Mouse (Mus musculus): Measurements from ENCODE around the gene Fbxl12.

The Fbxl12 gene

DNA sequence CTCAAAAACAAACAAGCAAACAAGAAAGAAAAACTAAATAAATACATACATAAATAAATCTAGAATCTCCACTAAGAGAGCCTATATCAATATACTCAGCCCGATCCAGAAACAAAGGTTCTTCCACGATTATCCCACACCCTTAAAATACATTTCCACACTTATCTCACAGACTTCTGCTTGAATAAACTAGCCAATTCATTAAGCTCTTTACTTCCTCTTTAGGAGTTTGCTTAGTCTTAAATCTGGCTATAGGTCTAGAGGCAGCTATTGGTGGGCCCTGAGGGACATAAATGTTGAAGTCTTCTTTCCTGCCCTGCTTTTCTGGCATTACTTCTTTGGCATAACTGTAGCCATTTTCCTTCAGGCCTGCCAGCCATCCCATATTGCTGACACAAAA, 13.2 kb downstream of the Fbxl12 start:
- Histone ChIP-seq H3K4me1 (replicated peaks; ENCODE audit: low read depth, low read length) (peaks cover 21% of the 10 kb centered on the region), H3K4me3 (replicated peaks; ENCODE audit: low read length) (no peak overlapping the region)
- TF ChIP-seq CTCF (conservative IDR thresholded peaks at IDR 0.05; ENCODE audit: low read length) = no peak
- TF ChIP-seq NANOG (IDR thresholded peaks at IDR 0.05; ENCODE audit: borderline replicate concordance, low read length) = no peak
- TF ChIP-seq POU5F1 (IDR thresholded peaks at IDR 0.05; ENCODE audit: borderline replicate concordance, low read length) = no peak

DNA sequence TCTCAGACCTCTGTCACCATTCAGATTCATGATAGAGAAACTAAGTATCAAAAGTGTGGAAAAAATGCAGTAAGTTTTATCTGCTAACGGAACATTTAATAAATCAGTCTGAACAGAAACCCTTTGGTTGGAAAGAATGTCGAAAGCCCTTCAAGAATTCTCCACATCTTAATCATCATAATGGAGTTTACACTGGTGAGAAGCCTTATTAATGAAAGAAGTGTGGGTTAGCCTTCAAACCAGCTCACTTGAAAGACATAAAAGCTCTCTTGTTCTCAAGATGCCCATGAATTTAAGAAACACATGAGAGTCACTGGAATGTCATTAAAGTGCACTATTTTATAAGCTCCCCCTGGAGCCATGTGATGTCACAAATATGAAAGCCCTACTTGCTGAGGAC, 27.9 kb downstream of the Fbxl12 start:
- Histone ChIP-seq H3K36me3 (ENCODE audit: insufficient read depth, low read length) (0 out of 2 replicates have a peak, but pooled peaks cover 3% of the 10 kb centered on the region), H3K4me1 (replicated peaks; ENCODE audit: low read depth, low read length) (no peaks in the 10 kb centered on the region), H3K9me3 (ENCODE audit: low read length) (no peaks in the 10 kb centered on the region), H3K4me3 (replicated peaks; ENCODE audit: low read length) (no peak overlapping the region), H3K27me3 (ENCODE audit: insufficient read depth, low read length) (no peaks in the 10 kb centered on the region)
- TF ChIP-seq NANOG (IDR thresholded peaks at IDR 0.05; ENCODE audit: borderline replicate concordance, low read length) = no peak
- TF ChIP-seq POU5F1 (IDR thresholded peaks at IDR 0.05; ENCODE audit: borderline replicate concordance, low read length) = no peak
- no peak for TF ChIP-seq CTCF (conservative IDR thresholded peaks at IDR 0.05; ENCODE audit: low read length)

More for the DNA sequence above, 13.2 kb downstream of the Fbxl12 start:
- H3K9me3 ChIP-seq (ENCODE audit: low read length) = no peaks in the 10 kb centered on the region
- no peaks in the 10 kb centered on the region for H3K27me3 ChIP-seq (ENCODE audit: insufficient read depth, low read length)
- 0 out of 2 replicates have a peak, but pooled peaks cover 3% of the 10 kb centered on the region for H3K36me3 ChIP-seq (ENCODE audit: insufficient read depth, low read length)

DNA sequence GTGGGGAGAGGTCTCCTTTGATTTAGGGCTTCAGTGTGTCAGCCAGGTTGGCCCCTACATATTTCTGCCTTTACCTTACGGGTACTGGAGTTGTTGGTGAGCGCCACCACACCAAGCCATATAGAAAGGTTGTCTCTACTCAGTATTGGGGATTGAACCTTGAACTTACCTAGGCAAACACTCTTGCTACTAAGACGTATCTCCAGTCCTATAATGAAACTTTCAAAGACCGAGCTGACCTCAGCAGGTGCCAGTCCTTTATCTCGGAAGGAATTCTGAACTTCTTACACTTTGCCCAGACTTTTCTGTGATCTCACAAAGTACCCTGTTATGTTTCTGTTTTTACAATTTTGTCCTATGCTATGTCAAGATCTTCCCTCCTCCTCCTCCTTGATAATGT, 32.6 kb downstream of the Fbxl12 start:
- Histone ChIP-seq H3K4me3 (replicated peaks; ENCODE audit: low read length) (no peak overlapping the region), H3K27me3 (ENCODE audit: insufficient read depth, low read length) (no peaks in the 10 kb centered on the region), H3K4me1 (replicated peaks; ENCODE audit: low read depth, low read length) (no peaks in the 10 kb centered on the region), H3K9me3 (ENCODE audit: low read length) (no peaks in the 10 kb centered on the region; the same call in 1 of the 2 replicates), H3K36me3 (ENCODE audit: insufficient read depth, low read length) (no peaks in the 10 kb centered on the region)
- TF ChIP-seq NANOG (IDR thresholded peaks at IDR 0.05; ENCODE audit: borderline replicate concordance, low read length) (no peak), CTCF (conservative IDR thresholded peaks at IDR 0.05; ENCODE audit: low read length) (no peak), POU5F1 (IDR thresholded peaks at IDR 0.05; ENCODE audit: borderline replicate concordance, low read length) (no peak)

DNA sequence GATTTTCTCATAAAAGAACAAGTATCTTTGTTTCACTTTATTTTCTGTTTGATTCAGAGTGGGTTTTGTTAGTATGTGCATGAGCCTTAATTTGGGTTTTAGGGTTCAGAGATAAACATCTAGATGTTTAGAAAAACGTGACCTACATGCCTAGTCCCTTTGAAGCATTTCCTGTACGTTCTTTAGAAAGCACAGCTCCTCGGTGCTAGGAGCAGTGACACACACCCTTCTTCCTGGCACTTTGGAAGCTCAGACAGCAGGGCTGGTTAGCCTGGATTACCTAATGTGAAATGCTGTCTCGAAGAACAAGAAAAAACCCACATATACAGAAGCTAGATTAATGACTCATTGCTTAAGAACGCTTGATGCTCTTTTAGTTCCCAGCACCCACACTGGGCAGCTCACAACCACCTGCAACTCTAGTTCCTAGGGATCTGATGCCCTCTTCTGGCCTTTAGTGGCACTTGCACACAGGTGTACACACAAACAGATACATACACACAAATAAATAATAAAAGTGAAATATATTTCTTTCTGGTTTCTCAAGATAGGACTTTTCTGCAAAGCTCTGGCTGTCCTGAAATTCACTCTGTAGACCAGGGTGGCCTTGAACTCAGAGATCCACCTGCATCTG, 34.6 kb downstream of the Fbxl12 start:
- TF ChIP-seq POU5F1 (IDR thresholded peaks at IDR 0.05; ENCODE audit: borderline replicate concordance, low read length) (no peak), NANOG (IDR thresholded peaks at IDR 0.05; ENCODE audit: borderline replicate concordance, low read length) (no peak), CTCF (conservative IDR thresholded peaks at IDR 0.05; ENCODE audit: low read length) (peak; percentile 36)
- no peaks in the 10 kb centered on the region for H3K36me3 ChIP-seq (ENCODE audit: insufficient read depth, low read length)
- no peaks in the 10 kb centered on the region; the same call in 1 of the 2 replicates for H3K9me3 ChIP-seq (ENCODE audit: low read length)
- H3K4me3 ChIP-seq (replicated peaks; ENCODE audit: low read length) = no peak overlapping the region
- H3K4me1 ChIP-seq (replicated peaks; ENCODE audit: low read depth, low read length) = peaks cover 11% of the 10 kb centered on the region
- H3K27me3 ChIP-seq (ENCODE audit: insufficient read depth, low read length) = no peaks in the 10 kb centered on the region

DNA sequence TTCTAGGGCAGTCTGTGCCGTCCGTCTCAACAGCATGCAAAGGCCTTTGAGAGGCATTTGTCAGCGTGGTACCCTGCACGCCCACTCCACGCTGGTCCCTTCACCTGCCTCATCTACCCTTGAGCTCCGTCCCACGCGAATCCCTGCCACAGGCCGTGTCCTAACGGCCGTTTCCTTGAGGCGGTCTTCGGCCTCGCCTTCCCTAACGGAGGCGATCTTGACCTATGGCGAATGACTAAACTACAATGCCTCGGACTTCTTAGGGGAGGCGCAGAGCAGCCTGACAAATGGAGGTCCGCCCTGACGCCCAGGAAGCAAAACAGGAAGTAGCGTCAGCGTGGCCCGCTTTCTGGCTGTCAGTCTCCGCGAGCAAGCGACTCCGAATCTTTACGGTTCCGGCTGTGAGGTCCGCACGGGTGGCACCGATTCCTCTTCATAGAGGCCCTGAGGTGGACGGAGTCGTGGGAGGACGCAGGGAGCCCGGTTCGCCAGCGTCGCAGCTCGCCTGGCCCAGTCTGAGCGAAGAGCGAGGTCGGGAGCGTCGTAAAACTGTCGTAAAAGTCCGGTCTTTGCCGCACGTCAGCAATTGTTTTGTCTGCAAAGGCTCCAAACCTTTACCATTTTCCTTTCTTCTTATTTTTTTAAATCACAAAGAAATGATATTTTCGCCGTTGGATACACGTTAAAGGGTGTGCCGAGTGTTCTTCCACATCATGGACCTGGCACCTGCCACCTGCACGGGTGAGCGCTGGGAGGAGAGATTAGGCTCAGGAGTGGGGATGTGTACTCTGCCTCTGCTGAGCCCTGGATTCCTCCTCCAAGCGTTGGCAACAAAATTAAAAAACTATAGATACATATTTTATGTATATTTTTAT, 37.2 kb downstream of the Fbxl12 start:
- peak overlapping the region; percentile 90 for H3K4me3 ChIP-seq (replicated peaks; ENCODE audit: low read length)
- no peak for TF ChIP-seq NANOG (IDR thresholded peaks at IDR 0.05; ENCODE audit: borderline replicate concordance, low read length)
- no peak for TF ChIP-seq POU5F1 (IDR thresholded peaks at IDR 0.05; ENCODE audit: borderline replicate concordance, low read length)
- no peak for TF ChIP-seq CTCF (conservative IDR thresholded peaks at IDR 0.05; ENCODE audit: low read length)

DNA sequence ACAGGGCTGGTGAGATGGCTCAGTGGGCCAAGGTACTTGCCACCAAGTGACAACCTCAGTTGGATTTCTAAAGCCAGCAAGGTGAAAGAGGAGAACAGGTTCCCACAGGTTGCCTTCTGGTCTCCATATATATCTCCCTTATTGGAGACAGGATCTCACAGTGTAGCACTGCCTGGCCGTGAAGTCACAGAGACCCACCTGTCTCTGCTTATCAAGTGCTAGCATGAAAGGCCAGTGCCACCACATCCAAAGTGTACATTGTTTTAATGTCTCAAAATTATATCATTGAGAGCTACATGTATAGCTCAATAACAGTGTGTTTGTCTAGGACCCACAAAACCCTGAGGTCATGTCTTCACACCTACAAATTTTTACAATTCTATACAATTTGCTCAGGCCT, 38.3 kb downstream of the Fbxl12 start:
- TF ChIP-seq POU5F1 (IDR thresholded peaks at IDR 0.05; ENCODE audit: borderline replicate concordance, low read length) = no peak
- TF ChIP-seq CTCF (conservative IDR thresholded peaks at IDR 0.05; ENCODE audit: low read length) = no peak
- no peak for TF ChIP-seq NANOG (IDR thresholded peaks at IDR 0.05; ENCODE audit: borderline replicate concordance, low read length)
- no peaks in the 10 kb centered on the region; the same call in 1 of the 2 replicates for H3K9me3 ChIP-seq (ENCODE audit: low read length)
- no peaks in the 10 kb centered on the region for H3K36me3 ChIP-seq (ENCODE audit: insufficient read depth, low read length)
- no peaks in the 10 kb centered on the region for H3K27me3 ChIP-seq (ENCODE audit: insufficient read depth, low read length)
- H3K4me1 ChIP-seq (replicated peaks; ENCODE audit: low read depth, low read length) = peaks cover 13% of the 10 kb centered on the region
- peak overlapping the region; percentile 90 for H3K4me3 ChIP-seq (replicated peaks; ENCODE audit: low read length)

More for the DNA sequence above, 37.2 kb downstream of the Fbxl12 start:
- Histone ChIP-seq H3K36me3 (ENCODE audit: insufficient read depth, low read length) (no peaks in the 10 kb centered on the region), H3K27me3 (ENCODE audit: insufficient read depth, low read length) (no peaks in the 10 kb centered on the region), H3K9me3 (ENCODE audit: low read length) (no peaks in the 10 kb centered on the region; the same call in 1 of the 2 replicates), H3K4me1 (replicated peaks; ENCODE audit: low read depth, low read length) (peaks cover 13% of the 10 kb centered on the region)

DNA sequence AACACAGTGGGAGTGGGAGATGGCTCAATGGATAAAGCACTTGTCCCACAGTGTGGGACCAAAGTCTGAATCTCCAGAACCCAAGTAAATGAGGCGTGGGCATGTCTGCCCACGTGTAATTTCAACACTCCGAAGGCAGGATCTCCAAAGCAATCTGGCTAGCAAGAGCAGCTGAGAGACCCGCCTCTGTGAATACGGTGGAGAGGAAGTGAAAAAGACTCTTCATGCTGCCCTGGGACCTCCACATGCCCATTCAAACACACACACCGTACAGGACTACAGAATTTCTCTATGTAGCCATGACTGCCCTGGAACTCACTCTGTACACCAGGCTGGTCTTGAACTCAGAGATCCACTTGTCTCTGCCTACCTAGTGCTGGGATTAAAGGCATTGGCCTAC, 43.3 kb downstream of the Fbxl12 start:
- H3K27me3 ChIP-seq (ENCODE audit: insufficient read depth, low read length) = no peaks in the 10 kb centered on the region
- no peaks in the 10 kb centered on the region for H3K9me3 ChIP-seq (ENCODE audit: low read length)
- TF ChIP-seq POU5F1 (IDR thresholded peaks at IDR 0.05; ENCODE audit: borderline replicate concordance, low read length) (no peak), NANOG (IDR thresholded peaks at IDR 0.05; ENCODE audit: borderline replicate concordance, low read length) (no peak), CTCF (conservative IDR thresholded peaks at IDR 0.05; ENCODE audit: low read length) (no peak)
- peaks cover 7% of the 10 kb centered on the region for H3K4me1 ChIP-seq (replicated peaks; ENCODE audit: low read depth, low read length)
- no peak overlapping the region for H3K4me3 ChIP-seq (replicated peaks; ENCODE audit: low read length)
- H3K36me3 ChIP-seq (ENCODE audit: insufficient read depth, low read length) = peaks cover 7% of the 10 kb centered on the region; the same call in 1 of the 2 replicates

DNA sequence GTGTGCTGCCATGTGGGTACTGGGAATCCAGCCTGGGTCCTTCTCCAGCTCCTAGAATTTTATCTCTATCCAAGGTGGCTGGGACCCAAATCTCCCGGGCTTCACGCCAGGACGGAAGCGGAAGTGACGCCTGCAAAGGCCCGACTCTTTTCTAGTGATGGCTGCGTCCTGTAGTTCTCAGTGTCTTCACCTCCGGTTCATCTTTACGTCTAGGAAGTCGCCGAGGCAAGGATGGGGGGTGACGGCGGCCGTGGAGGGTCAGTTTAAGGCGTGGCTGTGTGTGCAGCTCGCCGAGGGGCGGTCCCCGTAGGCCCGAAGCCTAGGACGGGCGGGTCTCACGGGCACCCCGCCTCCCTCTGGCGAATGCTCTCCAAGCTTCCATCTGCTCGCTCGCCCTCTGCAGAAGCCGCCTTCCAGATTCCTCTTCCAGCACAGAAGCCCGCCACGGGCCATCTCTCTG, 63.4 kb downstream of the Fbxl12 start, which contains the start of gene Zfp846:
Gene Zfp846 (plus strand): TSS at position 117 of the 460 bp plus-strand sequence.
- peaks cover 33% of the 10 kb centered on the region for H3K4me1 ChIP-seq (replicated peaks; ENCODE audit: low read depth, low read length)
- TF ChIP-seq NANOG (IDR thresholded peaks at IDR 0.05; ENCODE audit: borderline replicate concordance, low read length) = no peak
- TF ChIP-seq POU5F1 (IDR thresholded peaks at IDR 0.05; ENCODE audit: borderline replicate concordance, low read length) = no peak
- TF ChIP-seq CTCF (conservative IDR thresholded peaks at IDR 0.05; ENCODE audit: low read length) = no peak
- no peaks in the 10 kb centered on the region for H3K9me3 ChIP-seq (ENCODE audit: low read length)
- H3K27me3 ChIP-seq (ENCODE audit: insufficient read depth, low read length) = no peaks in the 10 kb centered on the region
- H3K4me3 ChIP-seq (replicated peaks; ENCODE audit: low read length) = peak within 1 kb of the TSS; percentile 88
- H3K36me3 ChIP-seq (ENCODE audit: insufficient read depth, low read length) = peaks cover 10% of the 10 kb centered on the region; the same call in 1 of the 2 replicates

Measured in E14TG2a.4 (cell line).